Mouse (Mus musculus): ENCODE results near the gene Camta2. TPM values are rescaled to one million over a fixed set of nuclear protein-coding genes. Genes with fewer than 3 reads are reported as not detected.

Gene Camta2
- polyA plus RNA-seq, 1 experiment from 2014 or later: 29.0 TPM

DNA sequence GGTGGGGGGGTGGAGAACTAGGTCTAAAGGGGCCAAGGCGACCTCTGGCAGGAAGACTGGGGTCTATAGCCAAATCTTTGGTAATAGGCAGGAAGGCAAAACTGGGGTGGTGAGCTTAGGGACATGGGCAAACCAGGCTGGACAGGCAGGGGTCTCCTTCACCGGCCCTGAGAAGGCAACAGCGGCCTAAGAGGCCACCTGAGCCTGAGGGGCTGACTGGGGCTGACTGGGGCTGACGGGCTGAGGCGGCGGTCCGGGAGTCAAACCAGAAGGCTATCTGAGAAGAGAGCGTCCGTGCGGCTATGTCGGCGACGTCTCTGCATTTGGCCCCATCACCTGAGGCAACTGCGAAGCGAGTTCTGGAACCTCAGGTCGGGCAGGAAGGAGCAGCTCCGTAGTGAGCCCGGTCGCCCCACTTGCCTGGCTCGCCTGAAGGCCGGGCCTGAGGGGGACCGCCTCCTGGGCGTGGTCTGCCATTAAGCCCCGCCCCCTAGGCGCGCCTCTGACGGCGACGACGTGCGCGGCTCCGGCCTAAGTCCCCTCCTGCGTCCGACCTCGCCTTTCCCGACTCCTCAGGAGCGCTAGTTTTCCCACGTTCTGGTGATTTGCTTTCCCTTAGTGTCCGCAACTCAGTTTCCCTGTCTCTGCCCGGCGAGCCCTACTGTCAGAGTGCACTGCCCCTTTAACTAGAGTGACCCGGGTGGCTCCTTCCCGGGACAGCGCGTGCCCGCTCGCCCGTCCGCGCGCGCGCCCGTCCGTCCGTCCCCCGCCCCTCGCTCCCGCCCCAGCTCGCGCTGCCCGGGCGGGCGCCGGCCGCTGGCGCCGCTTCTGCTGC lies 12.0 kb upstream of the Camta2 start, which contains the start of the genes Inca1 and Kif1c:
Gene Inca1, minus strand, starts transcription at position 434 of the 835 bp plus-strand sequence.
Gene Kif1c, plus strand, starts transcription at position 827 of the 835 bp plus-strand sequence.
- H3K4me3 ChIP-seq (ENCODE audit: low read depth, low read length): peak within 1 kb of the TSS; percentile 94
- H3K9me3 ChIP-seq (ENCODE audit: control insufficient read depth, low read length): no peaks in the 10 kb centered on the region
- peaks cover 6% of the 10 kb centered on the region; the same call in 1 of the 2 replicates for H3K36me3 ChIP-seq (ENCODE audit: control insufficient read depth, insufficient read depth, low read length)
- 1% methylated on average over 64 of the region's 69 CpGs for WGBS
- H3K27me3 ChIP-seq (ENCODE audit: control insufficient read depth, insufficient read depth, low read length): 0 out of 2 replicates have a peak, but pooled peaks cover 2% of the 10 kb centered on the region
- H3K9ac ChIP-seq (replicated peaks; ENCODE audit: low read depth, low read length): peak within 1 kb of the TSS; percentile 72
- peaks cover 10% of the 10 kb centered on the region for H3K4me1 ChIP-seq (ENCODE audit: control insufficient read depth, insufficient read depth, low read length)
- peak within 1 kb of the TSS; percentile 69 for H3K4me2 ChIP-seq (ENCODE audit: low read depth, low read length)
- H3K27ac ChIP-seq (ENCODE audit: low read depth, low read length): peak within 1 kb of the TSS; percentile 86
- ATAC-seq (ENCODE audit: low read depth): peak; percentile 96

DNA sequence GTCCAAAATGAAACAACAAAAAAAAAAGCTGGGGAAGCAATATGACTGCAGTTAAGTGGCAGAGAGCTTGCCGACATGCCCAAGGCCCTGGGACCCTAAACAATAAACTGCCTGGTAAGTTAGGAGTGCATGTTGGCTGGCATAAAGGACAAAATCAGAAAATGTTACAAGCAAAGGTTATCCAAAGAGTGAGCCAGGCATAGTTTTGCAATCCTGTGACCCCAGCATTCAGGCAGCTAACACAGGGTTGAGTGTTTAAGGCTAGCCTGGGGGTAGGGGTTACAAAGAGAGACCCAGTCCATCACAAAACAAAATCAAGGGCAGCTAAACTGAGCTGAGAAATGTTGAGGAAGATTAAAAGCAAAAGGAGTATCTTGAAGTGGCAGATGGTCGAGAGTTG lies 11.1 kb upstream of the Camta2 start:
- Histone ChIP-seq H3K27me3 (ENCODE audit: control insufficient read depth, insufficient read depth, low read length) (0 out of 2 replicates have a peak, but pooled peaks cover 2% of the 10 kb centered on the region), H3K36me3 (ENCODE audit: control insufficient read depth, insufficient read depth, low read length) (no peaks in the 10 kb centered on the region), H3K4me3 (ENCODE audit: low read depth, low read length) (no peak overlapping the region), H3K4me1 (ENCODE audit: control insufficient read depth, insufficient read depth, low read length) (peaks cover 10% of the 10 kb centered on the region), H3K9me3 (ENCODE audit: control insufficient read depth, low read length) (no peaks in the 10 kb centered on the region), H3K9ac (replicated peaks; ENCODE audit: low read depth, low read length) (no peak overlapping the region), H3K4me2 (ENCODE audit: low read depth, low read length) (no peak overlapping the region), H3K27ac (ENCODE audit: low read depth, low read length) (no peak overlapping the region)
- 74% methylated on average over 2 of the region's 2 CpGs for WGBS
- ATAC-seq (ENCODE audit: low read depth): no peak

DNA sequence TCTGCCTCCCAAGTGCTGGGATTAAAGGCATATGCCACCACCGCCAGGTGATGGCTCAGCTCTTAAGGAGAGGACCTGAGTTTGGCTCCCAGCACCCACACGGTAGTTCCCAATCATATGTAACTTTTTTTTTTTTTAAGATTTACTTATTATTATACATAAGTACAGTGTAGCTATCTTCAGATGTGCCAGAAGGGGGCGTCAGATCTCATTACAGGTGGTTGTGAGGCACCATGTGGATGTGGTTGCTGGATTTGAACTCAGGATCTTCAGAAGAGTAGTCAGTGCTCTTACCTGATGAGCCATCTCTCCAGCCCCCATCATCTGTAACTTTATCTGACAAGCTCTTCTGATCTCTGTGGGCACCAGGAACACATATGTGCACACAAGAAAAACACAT lies 9.5 kb upstream of the Camta2 start:
- Histone ChIP-seq H3K36me3 (ENCODE audit: control insufficient read depth, insufficient read depth, low read length) (no peaks in the 10 kb centered on the region), H3K9me3 (ENCODE audit: control insufficient read depth, low read length) (no peaks in the 10 kb centered on the region), H3K4me3 (ENCODE audit: low read depth, low read length) (no peak overlapping the region), H3K9ac (replicated peaks; ENCODE audit: low read depth, low read length) (no peak overlapping the region), H3K27ac (ENCODE audit: low read depth, low read length) (no peak overlapping the region), H3K4me2 (ENCODE audit: low read depth, low read length) (no peak overlapping the region), H3K27me3 (ENCODE audit: control insufficient read depth, insufficient read depth, low read length) (0 out of 2 replicates have a peak, but pooled peaks cover 2% of the 10 kb centered on the region), H3K4me1 (ENCODE audit: control insufficient read depth, insufficient read depth, low read length) (peaks cover 10% of the 10 kb centered on the region)
- WGBS: 74% methylated on average over 3 of the region's 3 CpGs
- no peak for ATAC-seq (ENCODE audit: low read depth)

DNA sequence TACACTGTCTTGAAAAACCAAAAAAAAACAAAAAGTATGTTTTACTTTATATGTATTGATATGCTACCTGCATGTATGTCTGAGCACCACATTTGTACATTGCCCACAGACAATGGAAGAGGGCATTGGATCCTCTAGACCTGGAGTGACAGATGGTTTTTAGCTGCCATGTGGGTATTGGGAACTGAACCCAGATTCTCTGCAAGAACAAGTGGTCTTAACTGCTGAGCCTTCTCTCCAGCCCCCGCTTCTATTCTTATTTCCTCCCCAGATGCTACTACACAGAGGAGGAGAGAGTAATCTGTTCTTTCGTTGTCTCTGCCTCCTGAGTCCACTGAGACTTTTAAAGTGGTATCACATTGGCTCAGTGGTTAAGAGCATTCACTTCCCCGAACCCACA lies 5.6 kb upstream of the Camta2 start:
- H3K9me3 ChIP-seq (ENCODE audit: control insufficient read depth, low read length): no peaks in the 10 kb centered on the region
- H3K27ac ChIP-seq (ENCODE audit: low read depth, low read length): no peak overlapping the region
- no peaks in the 10 kb centered on the region for H3K27me3 ChIP-seq (ENCODE audit: control insufficient read depth, insufficient read depth, low read length)
- H3K4me3 ChIP-seq (ENCODE audit: low read depth, low read length): no peak overlapping the region
- no peaks in the 10 kb centered on the region for H3K36me3 ChIP-seq (ENCODE audit: control insufficient read depth, insufficient read depth, low read length)
- H3K9ac ChIP-seq (replicated peaks; ENCODE audit: low read depth, low read length): no peak overlapping the region
- no peak for ATAC-seq (ENCODE audit: low read depth)
- WGBS: 60% methylated on average over 3 of the region's 3 CpGs
- H3K4me1 ChIP-seq (ENCODE audit: control insufficient read depth, insufficient read depth, low read length): peaks cover 5% of the 10 kb centered on the region
- H3K4me2 ChIP-seq (ENCODE audit: low read depth, low read length): no peak overlapping the region

DNA sequence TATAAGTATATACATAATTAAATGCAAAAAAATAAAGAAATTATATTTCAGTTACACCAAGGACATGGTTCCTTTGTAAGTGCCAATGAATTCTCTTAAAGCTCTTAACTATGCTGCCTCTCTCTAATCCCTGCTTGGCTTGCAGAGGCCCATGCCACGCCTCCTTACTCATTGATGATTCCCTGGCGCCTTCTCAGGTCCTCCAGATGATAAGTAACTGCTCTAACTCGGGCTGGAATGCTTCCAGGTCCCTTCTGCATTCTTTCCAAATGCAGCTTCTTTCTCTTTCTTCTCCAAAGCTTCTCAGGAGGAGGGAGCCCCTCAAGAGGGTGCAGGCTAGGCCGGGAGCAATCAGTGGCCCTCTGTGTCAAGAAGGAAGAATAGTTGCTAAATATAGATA lies 1.7 kb upstream of the Camta2 start:
- Histone ChIP-seq H3K27ac (ENCODE audit: low read depth, low read length) (no peak overlapping the region), H3K36me3 (ENCODE audit: control insufficient read depth, insufficient read depth, low read length) (peaks cover 4% of the 10 kb centered on the region; the same call in 1 of the 2 replicates), H3K4me3 (ENCODE audit: low read depth, low read length) (no peak overlapping the region), H3K27me3 (ENCODE audit: control insufficient read depth, insufficient read depth, low read length) (no peaks in the 10 kb centered on the region), H3K9ac (replicated peaks; ENCODE audit: low read depth, low read length) (no peak overlapping the region), H3K4me2 (ENCODE audit: low read depth, low read length) (no peak overlapping the region), H3K4me1 (ENCODE audit: control insufficient read depth, insufficient read depth, low read length) (peaks cover 15% of the 10 kb centered on the region), H3K9me3 (ENCODE audit: control insufficient read depth, low read length) (no peaks in the 10 kb centered on the region)
- WGBS: 59% methylated on average over 4 of the region's 4 CpGs
- ATAC-seq (ENCODE audit: low read depth): no peak

DNA sequence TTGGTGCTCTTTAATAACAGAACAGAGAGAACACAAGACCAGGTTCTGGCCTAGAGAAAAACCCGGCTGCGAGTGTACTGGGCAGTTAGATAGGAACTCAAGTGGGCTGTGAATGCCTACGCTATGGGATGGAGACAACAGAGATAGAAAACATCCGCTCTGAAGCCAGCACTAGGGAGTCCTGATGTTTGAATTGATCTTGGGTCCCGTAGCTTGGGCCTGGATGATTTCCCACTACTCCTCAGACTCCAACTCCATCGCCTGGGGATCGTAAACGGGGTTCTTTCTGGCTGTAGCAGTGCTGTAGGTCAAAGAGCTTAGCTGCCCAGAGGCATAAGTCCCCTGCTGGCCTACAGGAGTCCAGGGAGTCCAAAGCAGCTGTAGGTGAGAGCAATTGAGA lies 467 bp upstream of the Camta2 start:
- H3K27me3 ChIP-seq (ENCODE audit: control insufficient read depth, insufficient read depth, low read length): no peaks in the 10 kb centered on the region
- peaks cover 14% of the 10 kb centered on the region for H3K36me3 ChIP-seq (ENCODE audit: control insufficient read depth, insufficient read depth, low read length)
- ATAC-seq (ENCODE audit: low read depth): no peak
- 7% methylated on average over 8 of the region's 8 CpGs for WGBS
- peak overlapping the region; percentile 92 for H3K9ac ChIP-seq (replicated peaks; ENCODE audit: low read depth, low read length)
- peak overlapping the region; percentile 80 for H3K4me2 ChIP-seq (ENCODE audit: low read depth, low read length)
- peaks cover 15% of the 10 kb centered on the region for H3K4me1 ChIP-seq (ENCODE audit: control insufficient read depth, insufficient read depth, low read length)
- H3K4me3 ChIP-seq (ENCODE audit: low read depth, low read length): peak overlapping the region; percentile 82
- no peaks in the 10 kb centered on the region for H3K9me3 ChIP-seq (ENCODE audit: control insufficient read depth, low read length)
- peak overlapping the region; percentile 83 for H3K27ac ChIP-seq (ENCODE audit: low read depth, low read length)

DNA sequence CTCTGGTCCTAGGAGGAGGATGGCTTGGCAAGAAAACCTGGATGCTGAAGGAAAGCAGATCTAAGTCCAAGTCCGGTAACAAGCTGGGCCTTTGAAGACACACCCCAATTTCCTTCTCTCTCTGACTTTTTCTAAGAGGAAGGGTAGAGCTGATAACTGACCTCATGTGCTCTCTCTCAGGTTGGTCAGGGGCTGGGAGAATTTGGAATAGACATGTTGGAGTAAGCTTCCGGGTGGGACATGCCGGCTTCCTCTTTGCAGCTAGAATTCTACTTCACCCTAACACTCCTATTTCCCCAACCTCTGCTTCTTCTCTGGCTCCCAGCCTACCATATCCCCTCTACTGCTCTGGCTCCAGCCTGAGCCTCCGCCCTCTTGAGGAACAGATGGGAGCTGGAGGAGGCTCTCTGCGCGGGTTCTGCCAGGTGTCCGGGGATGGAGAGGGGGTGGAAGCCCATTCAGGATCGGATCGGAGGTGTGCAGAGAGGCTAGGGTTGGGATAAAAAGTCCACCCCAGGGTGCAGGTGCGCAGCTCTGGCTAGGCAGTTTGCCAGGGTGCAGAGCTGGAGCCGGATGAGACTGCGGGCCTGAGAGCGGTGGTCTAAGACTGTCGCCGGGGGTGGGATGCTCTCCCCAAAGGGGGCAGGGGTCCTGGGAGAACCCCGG lies 871 bp downstream of the Camta2 start:
- H3K4me2 ChIP-seq (ENCODE audit: low read depth, low read length): peak overlapping the region; percentile 80
- peak overlapping the region; percentile 92 for H3K9ac ChIP-seq (replicated peaks; ENCODE audit: low read depth, low read length)
- H3K27ac ChIP-seq (ENCODE audit: low read depth, low read length): peak overlapping the region; percentile 83
- 2% methylated on average over 16 of the region's 16 CpGs for WGBS
- peak overlapping the region; percentile 82 for H3K4me3 ChIP-seq (ENCODE audit: low read depth, low read length)
- H3K4me1 ChIP-seq (ENCODE audit: control insufficient read depth, insufficient read depth, low read length): peaks cover 20% of the 10 kb centered on the region
- no peaks in the 10 kb centered on the region for H3K9me3 ChIP-seq (ENCODE audit: control insufficient read depth, low read length)
- ATAC-seq (ENCODE audit: low read depth): peak; percentile 57
- peaks cover 21% of the 10 kb centered on the region for H3K36me3 ChIP-seq (ENCODE audit: control insufficient read depth, insufficient read depth, low read length)
- H3K27me3 ChIP-seq (ENCODE audit: control insufficient read depth, insufficient read depth, low read length): no peaks in the 10 kb centered on the region

DNA sequence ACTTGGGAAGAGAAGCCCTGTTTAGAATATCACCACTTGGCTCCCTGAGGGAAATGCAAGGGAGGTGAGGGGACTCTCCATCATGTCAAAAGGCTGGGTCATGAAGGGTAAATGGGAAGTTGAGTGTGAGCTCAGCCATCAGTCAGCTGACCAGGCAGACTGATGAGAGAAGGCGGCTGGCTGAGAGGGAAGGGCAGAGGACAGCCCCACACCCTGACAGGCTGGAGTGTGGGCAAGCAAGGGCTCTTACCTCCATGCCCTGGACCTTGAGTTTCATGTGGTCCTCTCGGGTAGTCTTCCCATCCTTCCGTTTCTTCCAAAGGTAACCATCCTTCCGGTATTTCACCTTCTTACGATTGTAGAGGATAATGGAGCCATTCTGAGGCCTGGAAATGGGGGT lies 4.3 kb downstream of the Camta2 start:
- Histone ChIP-seq H3K36me3 (ENCODE audit: control insufficient read depth, insufficient read depth, low read length) (peaks cover 36% of the 10 kb centered on the region), H3K9me3 (ENCODE audit: control insufficient read depth, low read length) (no peaks in the 10 kb centered on the region), H3K27me3 (ENCODE audit: control insufficient read depth, insufficient read depth, low read length) (no peaks in the 10 kb centered on the region), H3K4me3 (ENCODE audit: low read depth, low read length) (no peak overlapping the region), H3K27ac (ENCODE audit: low read depth, low read length) (no peak overlapping the region), H3K9ac (replicated peaks; ENCODE audit: low read depth, low read length) (no peak overlapping the region), H3K4me2 (ENCODE audit: low read depth, low read length) (no peak overlapping the region), H3K4me1 (ENCODE audit: control insufficient read depth, insufficient read depth, low read length) (peaks cover 16% of the 10 kb centered on the region)
- ATAC-seq (ENCODE audit: low read depth): no peak
- WGBS: 97% methylated on average over 5 of the region's 5 CpGs

All from neural tube, embryonic 14.5 days (tissue).